Mouse (Mus musculus): ENCODE measurements around the gene Khsrp. TPM values are rescaled to one million over a fixed set of nuclear protein-coding genes. Genes with fewer than 3 reads are reported as not detected.

The Khsrp gene
- polyA plus RNA-seq, 1 experiment from 2014 or later: 44.1 TPM

DNA sequence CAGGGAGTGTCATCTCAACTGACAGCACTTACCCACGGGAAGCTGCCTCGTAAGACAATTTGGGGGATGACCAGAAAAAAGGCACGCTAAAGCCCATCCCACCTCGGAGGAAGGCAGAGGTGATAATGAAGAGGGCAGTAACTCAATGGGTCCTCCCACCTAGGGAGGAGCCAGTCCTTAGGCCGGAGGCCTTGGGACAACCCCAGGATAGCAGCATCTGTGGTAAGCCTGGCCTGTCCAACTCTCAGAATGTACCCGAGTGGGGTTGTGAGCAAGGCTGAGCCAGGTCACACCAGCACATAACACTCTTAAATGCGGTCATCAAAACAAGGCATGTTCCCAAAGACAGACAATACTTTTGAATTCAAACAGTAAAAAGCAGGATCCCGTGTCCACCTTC, 1.6 kb downstream of the Khsrp start:
- no peak overlapping the region for H3K27ac ChIP-seq
- no peak for ATAC-seq (ENCODE audit: borderline replicate concordance, extremely low read depth, low FRiP score, low TSS enrichment)
- 30% methylated on average over 8 of the region's 8 CpGs for WGBS

DNA sequence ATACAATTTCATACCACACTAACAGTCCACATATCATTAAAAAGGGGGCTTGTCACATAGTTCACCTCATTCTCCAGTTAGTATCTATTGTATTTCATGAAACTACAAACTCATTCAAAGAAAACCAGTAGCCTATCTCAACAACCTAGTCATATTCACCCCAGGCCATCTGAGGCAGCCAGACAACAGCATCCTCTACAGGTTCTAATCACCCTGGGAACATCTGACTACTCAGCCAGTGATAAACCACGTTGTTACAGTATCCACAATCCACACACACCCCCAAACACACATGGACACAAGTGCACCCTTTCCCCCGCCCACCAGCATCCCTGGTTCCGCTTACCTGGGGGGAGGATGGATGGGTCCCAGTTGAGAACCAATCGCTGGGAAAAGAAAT, 3.9 kb downstream of the Khsrp start:
- no peak for ATAC-seq (ENCODE audit: borderline replicate concordance, extremely low read depth, low FRiP score, low TSS enrichment)
- Histone ChIP-seq H3K27ac (no peak overlapping the region), H3K36me3 (peaks cover 65% of the 10 kb centered on the region), H3K27me3 (no peaks in the 10 kb centered on the region), H3K4me3 (no peak overlapping the region), H3K4me1 (peaks cover 17% of the 10 kb centered on the region), H3K4me2 (no peak overlapping the region), H3K9me3 (no peaks in the 10 kb centered on the region), H3K9ac (no peak overlapping the region)
- 88% methylated on average over 4 of the region's 4 CpGs for WGBS

More for the DNA sequence above, 1.6 kb downstream of the Khsrp start:
- Histone ChIP-seq H3K27me3 (no peaks in the 10 kb centered on the region), H3K9ac (peak overlapping the region; percentile 100), H3K9me3 (no peaks in the 10 kb centered on the region), H3K4me3 (peak overlapping the region; percentile 77), H3K4me1 (peaks cover 17% of the 10 kb centered on the region), H3K4me2 (peak overlapping the region; percentile 86), H3K36me3 (peaks cover 43% of the 10 kb centered on the region)

DNA sequence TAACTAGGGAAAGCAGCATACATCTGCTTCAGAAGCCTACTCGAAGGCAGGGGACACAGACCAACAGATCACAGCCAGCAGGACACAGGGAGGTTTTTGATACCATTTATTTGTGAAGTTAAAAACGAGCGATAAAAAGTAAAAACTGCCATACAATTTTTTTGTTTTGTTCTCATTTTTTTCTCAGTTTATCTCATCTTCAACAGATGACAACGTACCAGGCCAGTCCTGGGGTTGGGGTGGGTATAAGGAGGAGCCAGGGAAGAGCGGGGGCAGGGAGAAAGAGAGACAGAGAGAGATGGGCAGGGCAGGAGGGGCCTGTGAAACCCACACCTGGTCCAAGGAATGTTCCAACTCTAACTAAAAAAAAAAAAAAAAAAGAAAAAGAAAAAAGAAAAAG, 10.4 kb downstream of the Khsrp start:
- 92% methylated on average over 5 of the region's 5 CpGs for WGBS
- ATAC-seq (ENCODE audit: borderline replicate concordance, extremely low read depth, low FRiP score, low TSS enrichment): no peak
- Histone ChIP-seq H3K4me1 (no peaks in the 10 kb centered on the region), H3K9ac (no peak overlapping the region), H3K27ac (no peak overlapping the region), H3K36me3 (peaks cover 65% of the 10 kb centered on the region), H3K4me3 (no peak overlapping the region), H3K9me3 (no peaks in the 10 kb centered on the region), H3K27me3 (no peaks in the 10 kb centered on the region), H3K4me2 (no peak overlapping the region)

DNA sequence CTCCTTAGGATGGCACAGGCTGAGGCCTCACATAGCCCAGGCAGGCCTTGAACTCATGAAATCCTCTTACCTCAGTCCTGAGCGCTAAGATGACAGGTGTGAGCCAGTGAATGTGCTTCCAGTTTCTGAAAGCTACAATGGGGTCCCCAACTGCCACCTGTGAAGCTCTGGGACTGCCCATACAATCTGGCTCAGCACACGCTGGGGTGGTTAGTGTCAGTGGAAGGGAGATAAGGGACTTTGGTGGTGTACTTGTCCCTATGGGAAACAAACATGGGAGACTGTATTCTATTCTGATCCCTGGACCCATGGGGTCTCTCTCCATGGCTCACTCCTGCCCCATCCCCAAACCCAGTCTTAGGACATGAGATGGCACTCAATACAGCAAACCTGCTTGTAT, 11.6 kb downstream of the Khsrp start:
- Histone ChIP-seq H3K9ac (no peak overlapping the region), H3K27ac (no peak overlapping the region), H3K36me3 (peaks cover 52% of the 10 kb centered on the region), H3K9me3 (no peaks in the 10 kb centered on the region), H3K27me3 (no peaks in the 10 kb centered on the region), H3K4me1 (no peaks in the 10 kb centered on the region), H3K4me2 (no peak overlapping the region), H3K4me3 (no peak overlapping the region)
- WGBS: 77% methylated on average over 2 of the region's 2 CpGs
- ATAC-seq (ENCODE audit: borderline replicate concordance, extremely low read depth, low FRiP score, low TSS enrichment): no peak

DNA sequence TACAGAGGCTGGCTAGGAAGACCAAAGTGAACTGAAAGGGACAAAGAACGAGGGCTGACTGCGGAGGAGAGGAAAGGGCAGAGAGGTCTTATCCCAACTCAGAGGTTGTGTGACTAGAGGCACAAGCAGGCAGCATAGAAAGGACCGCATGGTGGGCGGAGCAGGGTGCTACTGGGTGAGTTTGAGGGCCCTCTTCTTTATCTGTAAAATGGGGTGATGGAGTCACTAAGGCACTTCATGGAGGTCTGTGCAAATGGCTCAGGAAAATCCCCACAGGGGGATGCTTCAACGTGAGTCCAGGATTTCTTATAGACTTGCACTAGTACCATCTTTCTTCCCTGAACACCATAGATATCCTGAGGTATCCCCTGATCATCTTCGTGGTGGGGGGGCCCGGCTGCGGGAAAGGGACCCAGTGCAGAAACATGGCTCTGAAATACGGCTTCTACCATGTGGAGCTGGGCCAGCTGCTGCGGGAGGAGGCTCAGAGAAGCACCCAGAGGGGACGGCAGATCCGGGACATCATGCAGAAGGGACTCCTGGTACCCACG, 19.0 kb downstream of the Khsrp start:
- no peaks in the 10 kb centered on the region for H3K27me3 ChIP-seq
- H3K36me3 ChIP-seq: peaks cover 16% of the 10 kb centered on the region
- peak overlapping the region; percentile 65 for H3K9ac ChIP-seq
- peak overlapping the region; percentile 79 for H3K4me3 ChIP-seq
- 62% methylated on average over 13 of the region's 13 CpGs for WGBS
- peak overlapping the region; percentile 83 for H3K4me2 ChIP-seq
- H3K4me1 ChIP-seq: peaks cover 22% of the 10 kb centered on the region
- no peaks in the 10 kb centered on the region for H3K9me3 ChIP-seq
- H3K27ac ChIP-seq: peak overlapping the region; percentile 91
- no peak for ATAC-seq (ENCODE audit: borderline replicate concordance, extremely low read depth, low FRiP score, low TSS enrichment)

DNA sequence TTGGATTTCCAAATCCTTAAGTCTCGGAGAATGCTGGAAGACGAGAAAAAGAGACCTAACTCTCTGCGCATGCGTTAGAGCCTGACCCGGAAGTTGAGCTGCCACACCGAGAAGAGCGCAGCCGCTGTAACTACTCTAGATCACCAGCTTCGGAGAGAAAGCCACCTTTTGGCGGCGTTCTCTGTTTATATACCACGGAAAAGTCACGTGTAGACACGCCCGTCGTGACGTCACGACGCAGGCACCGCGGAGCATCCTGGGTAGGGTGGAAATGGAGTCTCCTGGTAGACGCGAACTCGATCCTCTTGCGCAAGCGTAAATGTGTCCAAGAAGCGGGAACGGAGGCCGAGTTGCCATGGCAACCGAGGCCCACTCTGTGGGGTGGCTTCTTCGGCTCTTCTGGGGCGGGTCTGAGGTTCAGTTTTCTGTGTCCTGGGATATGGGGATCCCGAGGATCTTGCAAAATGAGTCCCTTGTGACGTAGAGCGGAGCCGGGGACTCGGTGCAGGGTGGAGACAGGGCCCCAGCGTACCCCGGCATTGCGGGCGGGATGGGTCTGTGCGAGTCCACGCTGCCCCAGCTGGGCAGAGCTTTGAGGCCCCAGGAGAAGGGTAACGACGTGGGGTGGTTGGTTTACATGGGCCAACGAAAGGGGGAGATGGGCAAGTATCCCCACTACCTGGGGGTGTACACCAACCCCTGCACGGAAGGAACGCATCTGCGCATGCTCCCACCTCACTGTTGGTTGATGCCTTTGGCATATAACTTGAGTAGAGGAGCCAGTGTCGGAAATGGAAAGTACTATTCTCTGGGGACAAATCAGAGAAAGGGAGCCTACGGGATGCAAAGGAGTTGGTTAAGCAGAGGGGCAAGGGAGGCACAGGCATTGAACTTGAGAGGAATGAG, 19.8 kb downstream of the Khsrp start, which contains the start of the genes Gtf2f1 and Gm17949:
Gtf2f1 (minus strand) TSS at position 53 of the 906 bp plus-strand sequence.
Gm17949 (plus strand) TSS at position 234 of the 906 bp plus-strand sequence.
- peak; percentile 89 for ATAC-seq (ENCODE audit: borderline replicate concordance, extremely low read depth, low FRiP score, low TSS enrichment)
- peak within 1 kb of the TSS; percentile 79 for H3K4me3 ChIP-seq
- no peaks in the 10 kb centered on the region for H3K27me3 ChIP-seq
- peaks cover 22% of the 10 kb centered on the region for H3K4me1 ChIP-seq
- no peaks in the 10 kb centered on the region for H3K9me3 ChIP-seq
- peak within 1 kb of the TSS; percentile 89 for H3K4me2 ChIP-seq
- WGBS: under 1% methylated on average over 51 of the region's 51 CpGs
- H3K27ac ChIP-seq: peak within 1 kb of the TSS; percentile 91
- H3K36me3 ChIP-seq: peaks cover 25% of the 10 kb centered on the region
- H3K9ac ChIP-seq: peak within 1 kb of the TSS; percentile 76

DNA sequence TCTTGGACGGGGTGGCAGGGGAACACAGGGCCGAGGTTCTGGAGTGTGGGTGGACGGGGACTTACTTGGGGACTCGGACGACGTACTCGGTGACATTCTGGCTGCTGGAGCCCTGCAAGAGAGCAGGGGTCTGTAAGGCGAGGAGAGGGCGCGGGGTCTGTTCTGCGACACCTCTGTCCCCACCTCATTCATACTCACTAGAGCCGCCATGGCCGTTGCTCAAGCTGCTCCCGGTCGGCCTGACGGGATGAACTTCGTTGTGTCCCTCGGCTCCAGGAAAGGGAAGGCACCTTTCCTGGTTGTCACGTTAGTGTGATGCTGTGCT, 20.4 kb downstream of the Khsrp start:
- H3K9me3 ChIP-seq: no peaks in the 10 kb centered on the region
- H3K36me3 ChIP-seq: peaks cover 31% of the 10 kb centered on the region
- peak overlapping the region; percentile 91 for H3K27ac ChIP-seq
- peak overlapping the region; percentile 79 for H3K4me3 ChIP-seq
- peaks cover 22% of the 10 kb centered on the region for H3K4me1 ChIP-seq
- peak overlapping the region; percentile 76 for H3K9ac ChIP-seq
- peak; percentile 37 for ATAC-seq (ENCODE audit: borderline replicate concordance, extremely low read depth, low FRiP score, low TSS enrichment)
- H3K27me3 ChIP-seq: no peaks in the 10 kb centered on the region
- under 1% methylated on average over 19 of the region's 19 CpGs for WGBS
- peak overlapping the region; percentile 89 for H3K4me2 ChIP-seq

DNA sequence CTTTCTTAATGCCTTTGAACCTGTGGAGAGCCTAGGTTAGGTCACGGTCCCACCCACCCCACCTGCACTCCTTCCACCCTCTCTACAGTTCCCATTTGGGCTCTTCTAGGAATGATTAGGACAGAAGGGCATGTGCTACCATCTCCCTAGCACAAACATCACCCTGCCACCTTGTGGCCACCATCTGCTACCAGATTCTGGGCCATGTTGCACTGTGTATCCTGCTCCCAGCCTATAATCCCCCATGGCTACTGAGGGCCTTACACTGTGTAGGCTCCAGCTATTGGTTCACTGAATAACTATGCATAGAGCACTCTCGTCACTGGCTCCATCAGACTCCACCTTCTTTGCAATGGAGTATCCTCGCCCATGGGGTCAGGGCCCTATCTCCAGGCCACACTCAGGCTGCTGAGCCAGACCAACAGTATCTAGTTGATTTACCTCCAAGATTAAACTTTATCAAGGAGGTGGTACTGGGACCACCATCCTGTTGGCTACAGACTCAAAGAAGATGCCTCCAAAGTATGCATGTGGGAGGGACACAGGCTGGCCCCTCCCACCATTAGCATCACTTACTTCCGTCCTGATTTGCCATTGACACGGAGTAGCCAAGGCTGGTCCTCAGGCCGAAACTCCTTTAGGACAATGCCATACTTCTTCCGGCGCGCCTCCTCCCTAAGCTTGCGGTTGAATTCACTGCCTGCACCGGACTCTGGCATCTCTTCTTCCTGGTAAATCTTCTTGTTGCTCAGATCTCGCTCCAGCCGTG, 24.0 kb downstream of the Khsrp start:
- no peak overlapping the region for H3K9ac ChIP-seq
- no peak overlapping the region for H3K4me3 ChIP-seq
- no peak overlapping the region for H3K4me2 ChIP-seq
- ATAC-seq (ENCODE audit: borderline replicate concordance, extremely low read depth, low FRiP score, low TSS enrichment): no peak
- H3K27ac ChIP-seq: no peak overlapping the region
- peaks cover 61% of the 10 kb centered on the region for H3K36me3 ChIP-seq
- H3K27me3 ChIP-seq: no peaks in the 10 kb centered on the region
- 89% methylated on average over 13 of the region's 13 CpGs for WGBS
- H3K9me3 ChIP-seq: no peaks in the 10 kb centered on the region
- H3K4me1 ChIP-seq: peaks cover 15% of the 10 kb centered on the region

DNA sequence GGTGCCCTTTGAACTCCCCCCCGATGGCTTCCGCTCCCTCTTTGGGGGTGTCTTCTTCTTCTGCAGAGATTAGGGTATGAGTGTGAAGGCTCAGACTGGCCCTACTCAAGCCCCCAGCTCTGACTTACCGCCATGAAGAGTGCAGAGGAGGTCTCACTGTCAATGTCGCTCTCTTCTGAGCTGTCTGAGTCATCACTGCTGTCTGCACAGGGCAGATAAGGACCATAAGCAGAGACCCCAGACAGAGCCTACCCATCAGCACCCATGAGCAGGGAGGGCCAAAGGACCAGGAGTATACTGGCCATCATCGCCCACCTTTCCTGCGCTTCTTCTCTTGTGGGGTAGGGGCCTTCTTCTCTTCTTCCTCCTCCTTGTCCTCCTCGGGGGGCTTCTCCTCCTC, 27.3 kb downstream of the Khsrp start:
- Histone ChIP-seq H3K27me3 (no peaks in the 10 kb centered on the region), H3K9ac (no peak overlapping the region)

DNA sequence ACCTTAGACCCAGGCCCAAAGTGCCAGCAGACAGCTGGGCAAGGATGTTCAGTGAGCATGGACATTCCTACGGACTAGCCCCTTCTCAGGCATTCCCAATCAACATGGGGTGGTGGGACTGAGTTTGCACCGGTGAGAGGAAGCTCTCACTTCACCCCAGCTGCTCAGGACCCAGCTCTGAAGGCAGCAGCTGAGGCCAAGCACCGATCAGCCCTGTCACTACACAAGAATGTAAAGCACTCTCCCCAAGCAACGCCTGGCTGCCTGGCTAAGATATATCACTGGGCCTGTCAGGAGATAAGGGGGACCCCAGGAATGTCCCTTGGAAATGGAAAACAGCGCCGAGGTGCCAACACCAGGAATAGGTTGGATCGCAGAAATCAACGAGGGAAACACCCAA, 30.1 kb downstream of the Khsrp start:
- ATAC-seq (ENCODE audit: borderline replicate concordance, extremely low read depth, low FRiP score, low TSS enrichment): no peak
- peaks cover 9% of the 10 kb centered on the region for H3K4me1 ChIP-seq
- 51% methylated on average over 8 of the region's 8 CpGs for WGBS
- no peak overlapping the region for H3K27ac ChIP-seq
- no peaks in the 10 kb centered on the region for H3K9me3 ChIP-seq
- H3K9ac ChIP-seq: no peak overlapping the region
- no peak overlapping the region for H3K4me2 ChIP-seq
- no peak overlapping the region for H3K4me3 ChIP-seq
- H3K27me3 ChIP-seq: no peaks in the 10 kb centered on the region
- peaks cover 41% of the 10 kb centered on the region for H3K36me3 ChIP-seq

More for the DNA sequence above, 27.3 kb downstream of the Khsrp start:
- no peak for ATAC-seq (ENCODE audit: borderline replicate concordance, extremely low read depth, low FRiP score, low TSS enrichment)
- Histone ChIP-seq H3K4me1 (no peaks in the 10 kb centered on the region), H3K9me3 (no peaks in the 10 kb centered on the region), H3K4me3 (no peak overlapping the region), H3K4me2 (no peak overlapping the region), H3K36me3 (peaks cover 67% of the 10 kb centered on the region), H3K27ac (no peak overlapping the region)
- 86% methylated on average over 7 of the region's 7 CpGs for WGBS

DNA sequence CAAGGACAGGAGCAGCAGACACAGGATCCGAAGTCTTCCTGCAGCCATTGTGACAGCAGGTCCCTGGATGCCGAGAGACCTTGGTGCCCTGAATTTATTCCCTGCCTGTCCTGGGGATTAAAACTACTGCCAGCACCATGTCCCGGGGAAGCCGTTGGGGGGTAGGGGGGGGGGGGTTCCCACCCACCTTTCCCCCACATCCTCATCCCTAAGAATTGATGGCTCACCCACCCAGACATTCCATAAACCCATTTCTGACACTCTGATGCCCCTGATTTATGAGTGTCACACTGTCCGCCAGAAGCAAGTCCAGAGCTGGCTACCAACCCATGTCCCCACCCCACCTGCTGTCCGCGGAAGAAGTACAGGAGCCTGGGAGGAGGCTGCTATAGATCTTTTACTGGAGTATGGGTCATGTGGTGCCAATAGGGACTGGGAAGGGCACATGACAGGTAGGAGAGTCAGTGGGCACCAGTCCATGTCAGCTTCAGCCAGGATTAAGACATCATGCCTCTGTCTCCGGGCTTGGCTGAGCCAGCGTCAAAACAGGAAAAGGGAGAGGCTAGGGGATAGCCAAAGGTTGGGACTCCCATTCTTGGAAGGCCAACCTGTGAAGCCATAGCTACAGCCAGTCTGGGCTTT, 31.2 kb downstream of the Khsrp start, which contains the start of gene Pspn:
Pspn (minus strand) TSS at position 51 of the 642 bp plus-strand sequence.
- H3K9ac ChIP-seq: no peak within 1 kb of the TSS
- no peak within 1 kb of the TSS for H3K27ac ChIP-seq

More for the DNA sequence above, 31.2 kb downstream of the Khsrp start, which contains the start of gene Pspn:
- no peak for ATAC-seq (ENCODE audit: borderline replicate concordance, extremely low read depth, low FRiP score, low TSS enrichment)
- Histone ChIP-seq H3K4me1 (peaks cover 9% of the 10 kb centered on the region), H3K9me3 (no peaks in the 10 kb centered on the region), H3K36me3 (peaks cover 42% of the 10 kb centered on the region), H3K4me2 (no peak within 1 kb of the TSS), H3K27me3 (no peaks in the 10 kb centered on the region), H3K4me3 (no peak within 1 kb of the TSS)
- WGBS: 83% methylated on average over 9 of the region's 9 CpGs
